Mouse (Mus musculus): ENCODE data around the gene Slc9a9. TPM values are rescaled to one million over a fixed set of nuclear protein-coding genes. Genes with fewer than 3 reads are reported as not detected.
"Not testable (repeated sequence)": the region's sequence is repeated elsewhere in the genome, so short reads cannot be mapped to it uniquely, and the experiment has no call there.

The Slc9a9 gene
- total RNA-seq (2021): 1 to 10 TPM; 2.2 to 2.8 TPM

DNA sequence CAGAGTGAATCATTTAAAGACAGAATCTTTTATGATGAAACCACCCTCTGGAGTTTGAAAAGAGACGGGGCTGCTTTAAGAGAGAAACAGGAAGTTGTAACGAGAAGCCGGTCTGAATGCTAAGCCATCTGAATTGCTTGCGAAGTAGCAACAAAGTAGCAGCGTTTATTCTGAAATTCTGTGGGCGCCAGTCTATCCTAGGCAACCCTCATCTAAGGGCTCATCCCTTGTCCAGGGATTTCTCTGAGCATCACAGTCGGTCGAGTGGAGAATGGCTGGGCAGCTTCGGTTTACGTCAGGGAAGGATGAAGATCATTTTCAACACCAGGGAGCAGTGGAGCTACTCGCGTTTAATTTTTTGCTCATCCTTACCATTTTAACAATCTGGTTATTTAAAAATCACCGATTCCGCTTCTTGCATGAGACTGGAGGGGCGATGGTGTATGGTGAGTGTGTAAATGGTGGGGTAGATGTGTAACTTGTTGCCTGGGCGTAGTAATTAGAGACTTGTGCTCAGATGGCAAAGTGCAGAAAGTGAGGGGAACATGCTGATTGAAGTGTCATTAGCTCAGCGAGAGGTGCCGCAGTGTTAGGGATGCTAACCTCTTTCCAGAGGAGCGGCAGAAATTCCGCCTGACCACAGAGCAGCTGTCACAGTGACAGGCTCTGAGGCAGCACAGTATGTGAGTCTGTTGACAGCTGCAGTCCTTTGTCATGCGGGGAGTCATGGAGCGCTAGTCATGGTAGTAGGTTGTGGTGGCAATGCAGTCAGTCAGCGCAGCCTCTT, at the start of gene Slc9a9:
Gene Slc9a9, plus strand, starts transcription at position 119 of the 787 bp plus-strand sequence.
- intact Hi-C loops (cut with DNase I): loop anchor here (5.0 kb wide), 1 partner anchor 57 kb away; no protein-coding TSS in a partner anchor
- DNase-seq: peak; percentile 19 to 34

DNA sequence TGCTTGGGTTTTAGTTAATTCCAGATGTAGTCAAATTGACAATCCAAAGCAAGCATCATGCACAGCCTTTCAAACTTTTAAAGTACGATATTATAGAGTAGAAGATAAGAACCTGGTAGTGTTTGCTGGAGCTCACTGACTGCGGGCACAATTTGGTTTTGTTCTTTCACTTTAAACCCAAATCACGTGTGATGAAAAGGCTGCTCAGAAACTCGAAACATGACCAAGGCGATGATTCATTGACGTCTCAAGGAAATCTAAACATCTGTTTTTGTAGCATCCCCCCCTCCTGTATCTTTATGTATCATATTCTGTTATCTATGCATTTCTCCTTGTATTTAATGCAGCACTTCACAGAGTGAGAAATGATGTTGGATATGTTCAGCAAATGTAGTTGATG, 49.4 kb upstream of the Slc9a9 start:
- DNase-seq: no peak
- intact Hi-C loops (cut with DNase I): no loop called here

DNA sequence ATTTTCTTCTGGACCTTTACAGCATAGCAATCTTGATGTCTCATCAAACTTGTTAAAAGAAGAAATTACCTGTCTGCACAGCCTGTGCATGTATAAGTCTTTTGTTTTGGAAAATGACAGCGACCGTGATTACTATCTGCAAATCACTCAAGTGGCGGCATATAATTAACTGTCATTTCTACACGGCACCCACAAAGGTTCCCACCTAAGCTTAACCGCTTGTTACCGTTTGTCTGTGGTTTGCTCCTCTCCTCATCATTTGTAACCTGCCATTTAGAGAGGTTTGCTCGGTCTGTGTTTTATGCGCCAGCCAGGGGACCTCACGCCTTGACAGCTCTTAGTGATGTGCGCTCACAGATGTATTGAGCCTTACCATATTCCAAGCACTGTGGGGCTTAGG, 48.9 kb upstream of the Slc9a9 start:
- DNase-seq: no peak
- intact Hi-C loops (cut with DNase I): no loop called here

DNA sequence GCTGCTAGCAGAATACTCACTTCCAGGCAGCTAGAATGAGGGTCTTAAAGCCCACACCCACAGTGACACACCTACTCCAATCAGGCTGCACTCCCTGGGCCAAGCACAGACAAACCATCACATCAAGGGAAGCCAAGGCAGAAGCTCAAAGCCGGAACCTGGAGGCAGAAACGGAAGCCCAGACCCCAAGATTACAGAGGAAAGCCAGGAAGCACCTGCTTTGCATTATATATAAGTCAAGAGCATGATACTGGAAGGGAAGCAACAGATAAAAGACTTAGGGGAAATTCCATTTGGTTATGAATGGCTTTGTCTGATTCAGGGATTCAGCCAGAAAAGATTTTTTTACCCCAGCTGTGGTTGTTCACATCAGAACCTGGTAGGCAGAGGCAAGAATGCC, 47.8 kb upstream of the Slc9a9 start:
- intact Hi-C loops (cut with DNase I): no loop called here
- no peak for DNase-seq

DNA sequence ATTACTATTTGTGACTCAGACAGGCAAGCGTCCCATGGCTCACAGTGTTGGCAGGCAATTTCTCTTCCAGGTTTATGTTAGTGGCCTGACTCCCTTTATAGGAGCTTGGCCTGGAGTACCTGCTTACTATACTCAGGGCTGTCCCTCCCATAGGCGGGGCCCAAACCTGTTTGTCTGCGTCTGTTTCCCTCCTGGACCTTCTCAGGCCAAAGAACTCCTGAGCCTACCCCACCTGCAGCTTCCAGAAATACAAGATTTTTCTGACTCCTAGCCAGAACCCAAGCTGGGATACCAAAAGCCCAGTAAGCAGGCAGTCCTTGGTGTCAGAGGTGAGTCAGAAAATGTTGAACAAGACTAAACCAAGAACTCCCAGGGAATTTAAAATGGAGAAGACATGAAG, 43.0 kb upstream of the Slc9a9 start:
- intact Hi-C loops (cut with DNase I): no loop called here
- DNase-seq: no peak

DNA sequence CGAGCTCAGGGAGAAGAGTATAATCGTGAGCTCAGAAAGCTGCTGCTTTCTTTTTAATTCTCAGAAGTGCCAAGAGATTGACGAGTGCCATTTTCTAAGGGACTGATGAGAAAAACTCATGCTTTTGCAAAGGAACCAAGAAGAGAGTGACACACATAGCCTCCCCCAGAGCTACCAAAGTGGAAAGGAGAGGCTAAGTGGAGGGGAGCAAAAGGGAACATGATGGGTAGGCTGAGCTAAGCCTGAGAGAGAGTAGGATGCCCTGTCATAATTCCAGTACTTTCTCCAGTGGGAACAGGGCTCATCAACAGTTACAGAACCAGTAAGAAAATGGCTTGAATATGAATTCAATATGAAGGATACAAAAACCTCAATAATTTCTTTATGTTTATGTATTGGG, 40.8 kb upstream of the Slc9a9 start:
- intact Hi-C loops (cut with DNase I): no loop called here
- no peak for DNase-seq

DNA sequence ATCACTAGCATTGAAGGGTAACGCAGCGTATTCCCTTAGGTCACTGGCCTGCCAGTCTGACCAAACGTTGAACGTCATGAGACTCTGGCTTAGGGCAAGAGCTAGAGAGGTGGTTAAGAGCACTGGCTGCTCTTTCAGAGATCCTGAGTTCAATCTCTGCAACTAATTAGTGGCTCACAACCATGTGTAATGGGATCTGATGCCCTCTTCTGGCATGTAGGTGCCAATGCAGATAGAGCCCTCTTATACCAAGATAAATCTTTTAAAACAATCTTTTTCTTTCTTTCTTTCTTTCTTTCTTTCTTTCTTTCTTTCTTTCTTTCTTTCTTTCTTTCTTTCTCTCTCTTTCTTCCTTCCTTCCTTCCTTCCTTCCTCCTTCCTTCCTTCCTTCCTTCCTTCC, 35.4 kb upstream of the Slc9a9 start:
- DNase-seq; intact Hi-C loops (cut with DNase I): not testable (repeated sequence)

DNA sequence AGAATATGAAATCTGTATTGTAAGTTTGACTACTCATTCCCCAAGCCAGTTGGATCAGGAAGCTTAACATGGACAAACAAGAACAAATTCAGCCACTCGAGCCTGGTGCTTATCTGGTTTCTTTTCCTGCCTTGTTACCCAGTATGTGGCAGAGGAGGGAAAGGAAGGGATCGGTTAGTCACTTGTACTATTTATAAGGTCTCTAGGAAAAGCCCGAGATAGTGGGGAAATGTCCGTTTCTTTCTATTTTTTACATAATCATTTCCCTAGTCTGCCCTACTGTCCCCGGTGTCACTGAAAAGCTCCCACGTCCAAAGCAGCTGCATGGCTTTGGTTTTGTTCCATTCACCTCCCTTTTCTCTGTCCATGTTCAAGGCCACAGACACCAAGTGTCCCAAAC, 24.1 kb upstream of the Slc9a9 start:
- DNase-seq: no peak
- intact Hi-C loops (cut with DNase I): no loop called here

DNA sequence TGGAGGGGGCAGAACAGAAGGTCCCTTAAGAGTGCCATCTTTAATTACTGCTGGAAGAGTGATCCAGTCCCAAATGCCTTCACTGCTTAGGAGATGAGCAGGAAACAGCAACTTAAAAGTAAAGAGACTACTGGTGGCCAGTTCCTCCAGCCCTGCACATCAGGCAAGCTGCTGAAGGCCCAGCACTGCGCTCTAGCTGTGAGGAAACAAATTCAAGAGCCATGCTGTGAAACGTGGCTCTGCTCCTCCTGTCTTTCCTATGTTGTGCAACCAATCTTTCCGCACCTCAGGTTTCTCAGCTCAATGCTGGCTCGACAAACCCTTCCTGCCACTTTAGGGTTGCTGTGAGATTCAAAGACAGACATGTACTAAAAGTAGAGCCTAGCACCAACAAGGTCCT, 22.3 kb upstream of the Slc9a9 start:
- intact Hi-C loops (cut with DNase I): no loop called here
- no peak for DNase-seq

DNA sequence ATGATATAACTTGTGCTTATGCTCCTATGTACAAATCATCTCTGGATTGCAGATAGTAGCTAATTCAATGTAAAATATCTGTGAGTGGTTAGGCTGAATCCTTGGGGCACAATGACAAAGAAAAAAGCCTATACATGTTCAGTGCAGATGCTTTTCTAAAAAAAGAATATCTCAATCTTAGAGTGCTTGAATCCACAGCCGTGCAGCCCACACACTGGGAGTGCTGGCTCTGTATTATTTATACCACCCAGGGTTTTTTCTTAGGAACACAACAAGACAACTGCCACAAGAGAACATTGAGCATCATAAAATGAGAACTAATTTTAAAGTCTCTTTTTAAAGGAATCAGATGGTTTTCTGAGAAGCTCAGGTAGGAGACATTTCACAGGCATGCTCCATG, 19.7 kb upstream of the Slc9a9 start:
- intact Hi-C loops (cut with DNase I): no loop called here
- DNase-seq: no peak

DNA sequence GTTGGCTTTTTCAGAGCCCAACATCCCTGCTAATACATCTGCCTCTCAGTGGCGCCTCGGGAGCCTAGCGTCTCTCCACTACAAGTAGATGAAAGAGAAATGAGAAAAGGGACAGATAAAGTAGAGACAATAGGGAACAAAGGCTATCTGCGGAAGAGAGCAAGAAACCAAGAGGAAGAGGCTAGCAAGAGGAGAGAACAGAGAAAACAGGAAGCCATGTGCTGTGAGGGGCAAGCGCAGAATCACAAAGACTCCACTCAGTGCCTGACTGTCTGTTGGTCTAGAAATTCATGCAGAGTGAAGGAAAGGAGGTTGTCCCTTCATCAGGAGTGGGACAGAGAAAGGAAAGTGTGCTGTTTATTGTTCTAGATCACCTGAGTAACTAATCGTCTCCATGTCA, 16.5 kb upstream of the Slc9a9 start:
- no peak for DNase-seq
- intact Hi-C loops (cut with DNase I): no loop called here

DNA sequence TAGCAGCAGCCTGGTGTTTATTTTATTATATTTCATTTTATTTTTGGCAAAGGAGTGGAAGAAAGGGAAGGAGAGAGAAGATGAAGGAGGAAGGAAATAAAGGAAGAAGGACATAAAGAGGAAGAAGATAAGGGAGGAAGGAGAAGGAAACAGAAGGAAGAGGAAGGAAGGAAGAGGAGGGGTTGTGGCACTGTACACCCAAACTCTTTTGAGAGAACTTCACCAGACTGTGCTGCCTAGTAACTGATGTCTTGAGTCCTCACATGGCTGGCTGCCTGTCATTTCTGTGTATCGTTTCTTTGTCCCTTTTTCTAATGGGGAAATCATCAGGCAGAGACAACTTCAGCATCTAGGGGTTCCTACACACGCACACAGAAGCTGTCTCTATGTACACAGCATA, 15.9 kb upstream of the Slc9a9 start:
- intact Hi-C loops (cut with DNase I): no loop called here
- DNase-seq: no peak

DNA sequence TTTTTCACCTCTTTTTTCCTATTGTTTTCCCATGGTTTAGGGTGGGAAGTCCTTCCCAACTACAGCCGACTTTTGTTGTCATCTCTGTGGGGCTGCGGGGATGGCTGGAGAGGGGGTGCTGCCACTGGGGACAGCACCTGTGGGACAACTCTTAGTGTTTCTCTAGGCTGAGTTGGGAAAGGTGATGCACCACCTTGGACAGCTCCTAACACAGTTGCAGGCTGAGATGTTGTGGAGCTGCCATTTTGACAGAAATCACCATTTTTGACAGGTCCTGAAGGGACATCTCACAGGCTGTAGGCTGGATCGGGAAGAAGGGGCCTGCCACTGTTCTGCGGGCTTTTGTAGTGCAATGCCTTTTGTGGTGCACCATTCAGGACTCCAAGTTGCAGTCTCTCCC, 13.4 kb upstream of the Slc9a9 start:
- no peak for DNase-seq
- intact Hi-C loops (cut with DNase I): no loop called here

DNA sequence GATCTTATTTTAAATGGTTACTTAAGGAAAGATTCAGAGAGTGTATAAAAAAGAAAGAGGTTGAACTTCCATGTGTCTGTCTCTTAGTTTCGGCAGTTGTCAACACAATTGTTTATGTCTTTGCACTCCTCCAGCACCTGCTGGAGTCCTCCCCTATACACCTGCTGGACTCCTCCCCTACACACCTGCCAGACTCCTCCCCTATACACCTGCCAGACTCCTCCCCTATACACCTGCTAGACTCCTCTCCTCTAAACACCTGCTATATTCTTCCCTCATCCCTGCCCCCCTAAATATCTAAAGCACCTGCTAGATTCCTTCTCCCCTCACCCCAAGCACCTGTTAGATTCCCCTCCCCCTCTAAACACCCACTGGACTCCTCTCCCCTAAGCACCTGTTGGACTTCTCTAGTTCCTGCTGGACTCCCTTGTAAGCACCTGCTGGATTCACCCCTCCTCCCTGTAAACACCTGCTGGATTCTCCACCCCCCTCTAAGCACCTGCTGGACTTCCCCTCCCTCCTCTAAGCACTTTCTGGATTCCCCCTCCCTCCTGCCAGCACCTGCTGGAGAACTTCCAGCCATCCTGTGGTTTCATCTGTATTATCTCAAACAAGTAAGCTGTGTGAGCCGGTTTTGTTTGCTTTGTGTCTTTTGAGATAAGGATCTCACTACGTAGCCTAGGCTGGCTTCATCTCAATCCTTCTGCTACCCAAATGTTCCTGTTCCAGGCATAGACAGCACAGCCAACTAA, 10.1 kb upstream of the Slc9a9 start:
- intact Hi-C loops (cut with DNase I): no loop called here
- DNase-seq: no peak

DNA sequence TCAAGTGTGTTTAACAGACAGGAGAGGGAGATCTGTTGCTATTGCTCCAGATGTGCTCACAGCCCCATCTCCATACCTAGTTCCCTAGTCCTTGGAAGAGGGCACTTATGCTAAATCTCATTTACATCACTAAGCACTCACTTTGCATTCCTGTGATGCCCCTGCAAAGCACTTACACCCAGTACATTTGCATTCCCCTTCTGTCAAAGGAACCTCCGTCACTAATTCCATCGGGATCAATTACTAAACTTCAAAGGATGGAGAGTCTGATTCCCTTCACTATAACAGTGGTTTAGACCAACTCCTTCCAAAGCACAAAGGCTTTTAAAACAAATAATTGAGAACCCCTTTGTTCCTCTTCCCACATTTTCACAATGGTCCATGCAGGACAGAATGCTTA, 7.9 kb upstream of the Slc9a9 start:
- no peak for DNase-seq
- intact Hi-C loops (cut with DNase I): no loop called here

DNA sequence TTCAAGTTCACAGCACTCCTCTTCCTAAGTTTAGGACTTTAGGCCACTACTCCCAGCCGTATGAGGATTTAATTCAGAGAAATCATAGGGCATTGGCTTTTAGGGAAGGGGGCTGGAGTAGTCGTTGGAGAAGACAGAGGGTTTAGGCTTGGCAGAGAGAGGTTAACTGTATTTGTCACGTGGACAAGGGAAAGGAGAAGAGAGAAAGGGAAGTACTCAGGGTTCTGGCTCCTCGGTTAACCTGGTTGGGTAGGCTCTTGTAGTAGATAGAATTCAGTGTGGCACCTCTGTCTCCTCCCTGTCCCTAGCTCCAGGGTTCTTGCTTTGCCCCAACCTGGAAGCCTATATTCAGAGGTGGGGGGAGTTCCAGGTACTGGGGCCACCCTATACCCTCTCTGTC, 4.5 kb upstream of the Slc9a9 start:
- no peak for DNase-seq
- intact Hi-C loops (cut with DNase I): no loop called here

DNA sequence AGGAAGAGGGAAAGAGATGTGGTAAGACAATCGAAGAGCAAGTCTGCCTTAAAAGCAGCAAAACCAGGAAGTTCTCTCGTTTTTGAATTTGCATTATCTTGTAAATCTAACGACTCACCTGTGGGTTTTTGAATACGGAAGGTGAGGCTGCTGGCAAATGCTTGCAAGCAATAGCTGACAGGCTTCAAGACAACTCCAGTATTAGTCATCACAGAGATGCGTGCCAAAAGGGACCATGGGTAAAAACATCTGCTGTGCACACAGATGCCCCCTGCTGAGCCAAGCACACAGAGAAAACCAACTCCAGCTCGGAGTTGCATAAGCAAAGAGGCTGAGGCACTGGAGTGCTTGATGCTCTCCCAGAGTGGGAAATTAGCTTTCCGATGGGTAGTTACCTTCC, 1.1 kb upstream of the Slc9a9 start:
- peak in 1 of 2 experiments; percentile 22 for DNase-seq
- intact Hi-C loops (cut with DNase I): no loop called here

DNA sequence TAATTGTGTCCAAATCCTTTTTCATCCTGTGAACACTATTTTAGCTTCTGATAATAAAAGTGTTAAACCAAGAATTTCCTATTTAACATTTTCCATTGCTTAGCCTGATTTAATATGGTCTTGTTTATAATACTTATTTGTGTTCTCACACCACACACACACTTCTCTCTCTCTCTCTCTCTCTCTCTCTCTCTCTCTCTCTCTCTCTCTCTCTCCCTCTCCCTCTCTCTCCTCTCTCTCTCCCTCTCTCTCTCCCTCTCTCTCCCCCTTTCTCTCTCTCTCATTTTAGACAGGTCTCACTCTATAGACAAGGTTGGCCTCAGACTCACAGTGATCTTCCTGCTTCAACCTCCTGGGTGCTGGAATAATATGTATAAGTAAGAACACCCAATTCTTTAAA, 995 bp downstream of the Slc9a9 start:
- DNase-seq: no peak
- intact Hi-C loops (cut with DNase I): loop anchor here (5.0 kb wide), 1 partner anchor 57 kb away; no protein-coding TSS in a partner anchor

DNA sequence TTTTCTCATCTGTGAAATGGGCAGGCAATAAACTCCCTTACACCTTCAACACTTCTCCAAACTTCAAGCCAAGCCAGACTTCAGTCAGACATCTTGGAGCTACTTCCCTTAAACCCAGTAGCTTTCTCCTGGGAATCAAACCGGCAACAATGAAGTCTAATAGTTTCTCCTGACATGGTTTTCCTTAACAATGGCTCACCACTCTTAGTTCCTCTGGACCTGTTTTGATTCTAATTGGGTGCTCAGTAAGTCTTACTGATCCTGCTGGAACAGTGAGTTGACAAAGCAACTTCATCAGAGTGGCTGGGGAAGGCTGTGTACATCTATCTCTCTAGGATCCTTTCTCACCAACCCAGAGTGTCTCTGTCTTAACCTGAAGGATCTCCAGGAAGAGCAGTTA, 5.0 kb downstream of the Slc9a9 start:
- intact Hi-C loops (cut with DNase I): loop anchor here (5.0 kb wide), 1 partner anchor 53 kb away; no protein-coding TSS in a partner anchor
- no peak for DNase-seq

DNA sequence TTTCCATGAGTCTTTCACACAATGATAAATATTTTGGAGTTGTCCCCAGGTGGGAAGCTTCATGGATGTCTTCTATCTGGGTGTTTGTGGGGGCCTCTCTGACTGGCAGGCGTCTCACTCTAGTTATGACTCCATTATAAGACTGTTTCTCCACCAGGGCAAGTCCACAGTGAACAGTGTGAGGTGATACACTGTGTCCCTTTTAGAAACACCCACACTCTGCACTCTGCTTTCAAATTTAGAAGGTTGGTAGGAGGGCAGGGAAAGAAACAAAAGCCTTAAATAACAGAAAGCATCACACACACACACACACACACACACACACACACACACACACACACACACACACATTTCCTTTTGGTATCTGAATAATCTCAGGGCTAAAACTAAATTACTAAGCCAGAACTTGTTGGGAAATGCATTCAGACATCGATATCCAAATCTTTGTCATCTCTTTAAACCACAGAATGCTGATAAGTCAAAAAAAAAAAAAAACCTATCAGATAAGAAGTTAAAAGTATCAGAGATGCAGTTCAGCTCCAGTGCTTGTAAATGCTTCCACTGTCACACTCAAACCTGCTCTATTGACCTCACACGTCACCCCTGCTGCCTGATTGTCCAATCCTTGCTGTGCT, 8.4 kb downstream of the Slc9a9 start:
- intact Hi-C loops (cut with DNase I): no loop called here

DNA sequence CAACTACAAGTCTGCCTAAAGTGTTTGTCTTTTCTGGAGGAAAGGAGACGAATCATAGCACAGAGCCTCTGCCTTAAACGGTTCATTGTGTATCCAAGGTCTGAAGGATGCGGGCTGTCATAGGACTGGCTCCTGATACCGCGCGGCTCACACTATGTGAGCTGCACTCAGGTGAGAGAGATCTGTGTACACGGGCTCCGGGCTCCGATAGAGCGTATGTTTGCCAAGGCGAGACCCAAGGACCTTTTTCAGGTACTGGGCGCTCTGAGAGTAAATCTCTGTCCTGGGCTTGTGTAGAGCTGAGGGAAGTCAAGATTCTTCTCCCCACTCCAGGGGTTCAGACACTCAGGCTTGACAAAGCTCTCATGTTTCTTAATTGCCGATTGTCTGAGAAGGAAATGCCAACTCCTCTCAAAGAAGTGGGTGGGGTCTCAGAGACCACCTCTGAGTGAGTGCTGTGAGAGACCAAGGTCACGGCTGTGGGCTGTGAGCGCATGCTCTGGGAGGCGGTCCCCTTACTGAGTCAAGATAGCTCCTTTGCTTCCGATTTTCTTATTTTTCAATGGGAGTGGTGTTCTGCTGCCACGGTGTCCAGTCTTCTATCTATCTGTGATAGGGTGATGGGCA, 10.9 kb downstream of the Slc9a9 start:
- DNase-seq: no peak
- intact Hi-C loops (cut with DNase I): no loop called here

More for the DNA sequence above, 8.4 kb downstream of the Slc9a9 start:
- DNase-seq: no peak
